Mouse (Mus musculus): ENCODE results near the gene Zfyve16. TPM values are rescaled to one million over a fixed set of nuclear protein-coding genes. Genes with fewer than 3 reads are reported as not detected.

Gene Zfyve16
- polyA plus RNA-seq, 1 experiment from 2014 or later = 11.1 TPM

DNA sequence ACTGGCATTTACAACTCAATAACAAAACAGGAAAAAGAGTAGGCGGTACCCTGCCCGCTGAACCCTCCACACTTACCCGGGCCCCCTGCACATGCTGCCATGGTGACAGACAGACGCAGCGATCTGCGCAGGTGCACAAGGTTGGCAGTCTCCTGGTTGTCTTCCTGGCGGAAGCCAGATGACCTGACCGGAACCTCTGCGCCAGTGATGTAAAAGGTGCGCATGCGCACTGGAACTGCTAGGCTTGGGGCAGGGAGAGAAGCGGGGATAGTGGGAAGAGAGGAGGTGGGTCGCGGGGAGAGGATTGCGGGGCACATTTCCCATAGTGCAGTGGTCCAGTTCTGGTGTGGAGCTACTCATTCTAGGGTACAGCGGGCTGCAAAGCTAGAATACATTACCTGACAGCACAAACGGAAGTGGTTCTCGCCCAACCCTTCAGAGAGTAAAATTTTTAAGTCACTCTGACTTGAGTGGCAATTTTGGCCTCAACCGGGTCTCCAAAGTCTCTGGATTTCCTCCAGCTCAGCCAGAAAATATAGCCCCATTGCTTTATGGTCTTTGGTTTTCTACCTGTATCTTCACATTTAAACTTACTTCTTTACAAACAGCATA lies 46.7 kb downstream of the Zfyve16 start, which contains the start of gene Fam151b:
Fam151b (minus strand) TSS at position 164 of the 612 bp plus-strand sequence.
- Histone ChIP-seq H3K4me3 (ENCODE audit: low read depth, low read length) (peak within 1 kb of the TSS; percentile 57), H3K9ac (ENCODE audit: low read depth, low read length) (peak within 1 kb of the TSS; percentile 66), H3K27ac (ENCODE audit: low read length) (peak within 1 kb of the TSS; percentile 81), H3K27me3 (ENCODE audit: control insufficient read depth, insufficient read depth, low read depth, low read length) (no peaks in the 10 kb centered on the region), H3K4me2 (ENCODE audit: low read length) (peak within 1 kb of the TSS; percentile 66), H3K4me1 (ENCODE audit: control insufficient read depth, insufficient read depth, low read length) (peaks cover 4% of the 10 kb centered on the region; the same call in 1 of the 2 replicates), H3K9me3 (replicated peaks; ENCODE audit: control insufficient read depth, low read length, poor library complexity, severe bottlenecking) (no peaks in the 10 kb centered on the region), H3K36me3 (ENCODE audit: control insufficient read depth, insufficient read depth, low read length) (no peaks in the 10 kb centered on the region)
- peak; percentile 100 for ATAC-seq
- WGBS = 5% methylated on average over 19 of the region's 19 CpGs

DNA sequence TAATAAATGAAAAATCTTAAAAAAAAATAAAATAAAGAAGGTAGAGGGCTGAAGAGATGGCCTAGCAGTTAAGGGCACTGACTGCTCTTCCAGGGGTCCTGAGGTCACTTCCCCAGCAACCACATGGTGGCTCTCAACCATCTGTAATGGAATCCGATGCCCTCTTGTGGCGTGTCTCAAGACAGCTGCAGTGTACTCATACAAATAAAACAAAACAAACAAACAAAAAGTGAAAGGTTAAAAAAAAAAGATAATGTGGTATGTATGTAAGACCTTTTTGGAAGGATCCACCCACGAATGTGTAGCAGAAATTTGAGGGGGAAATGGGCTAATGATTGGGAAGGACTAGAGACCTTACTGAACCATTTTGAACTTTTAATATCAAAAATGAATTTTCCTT lies 47.3 kb downstream of the Zfyve16 start:
- 5% methylated on average over 3 of the region's 3 CpGs for WGBS
- peak; percentile 73 for ATAC-seq
- no peaks in the 10 kb centered on the region for H3K27me3 ChIP-seq (ENCODE audit: control insufficient read depth, insufficient read depth, low read depth, low read length)
- H3K27ac ChIP-seq (ENCODE audit: low read length) = peak overlapping the region; percentile 81
- H3K9me3 ChIP-seq (replicated peaks; ENCODE audit: control insufficient read depth, low read length, poor library complexity, severe bottlenecking) = no peaks in the 10 kb centered on the region
- peaks cover 4% of the 10 kb centered on the region; the same call in 1 of the 2 replicates for H3K4me1 ChIP-seq (ENCODE audit: control insufficient read depth, insufficient read depth, low read length)
- H3K9ac ChIP-seq (ENCODE audit: low read depth, low read length) = peak overlapping the region; percentile 66; the same call in 1 of the 2 replicates
- H3K4me2 ChIP-seq (ENCODE audit: low read length) = peak overlapping the region; percentile 66
- no peaks in the 10 kb centered on the region for H3K36me3 ChIP-seq (ENCODE audit: control insufficient read depth, insufficient read depth, low read length)
- H3K4me3 ChIP-seq (ENCODE audit: low read depth, low read length) = peak overlapping the region; percentile 57

DNA sequence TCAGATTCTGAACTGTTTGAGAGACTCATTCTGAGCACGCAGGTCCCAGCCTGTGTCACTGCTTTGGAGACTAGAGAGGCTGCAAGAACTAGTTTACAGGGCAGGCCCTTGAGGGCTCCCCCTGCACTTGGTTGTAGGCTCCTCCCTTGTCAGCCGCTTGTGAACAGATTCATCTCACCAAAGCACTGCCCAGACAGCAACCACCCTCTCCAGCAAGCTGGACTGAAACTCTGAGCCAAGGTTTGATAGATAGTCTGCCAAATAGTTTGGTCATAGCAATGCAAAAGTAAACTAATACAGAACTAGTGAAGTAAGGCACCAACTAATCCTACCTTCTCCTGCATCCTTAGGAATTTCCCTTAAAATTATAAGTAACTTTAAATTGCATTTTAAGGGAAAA lies 60.5 kb downstream of the Zfyve16 start:
- Histone ChIP-seq H3K4me1 (ENCODE audit: control insufficient read depth, insufficient read depth, low read length) (no peaks in the 10 kb centered on the region), H3K4me3 (ENCODE audit: low read depth, low read length) (no peak overlapping the region), H3K27me3 (ENCODE audit: control insufficient read depth, insufficient read depth, low read depth, low read length) (no peaks in the 10 kb centered on the region), H3K4me2 (ENCODE audit: low read length) (no peak overlapping the region), H3K9me3 (replicated peaks; ENCODE audit: control insufficient read depth, low read length, poor library complexity, severe bottlenecking) (no peaks in the 10 kb centered on the region), H3K27ac (ENCODE audit: low read length) (no peak overlapping the region), H3K9ac (ENCODE audit: low read depth, low read length) (no peak overlapping the region), H3K36me3 (ENCODE audit: control insufficient read depth, insufficient read depth, low read length) (peaks cover 12% of the 10 kb centered on the region)
- ATAC-seq = no peak
- WGBS = 75% methylated on average over 2 of the region's 2 CpGs

DNA sequence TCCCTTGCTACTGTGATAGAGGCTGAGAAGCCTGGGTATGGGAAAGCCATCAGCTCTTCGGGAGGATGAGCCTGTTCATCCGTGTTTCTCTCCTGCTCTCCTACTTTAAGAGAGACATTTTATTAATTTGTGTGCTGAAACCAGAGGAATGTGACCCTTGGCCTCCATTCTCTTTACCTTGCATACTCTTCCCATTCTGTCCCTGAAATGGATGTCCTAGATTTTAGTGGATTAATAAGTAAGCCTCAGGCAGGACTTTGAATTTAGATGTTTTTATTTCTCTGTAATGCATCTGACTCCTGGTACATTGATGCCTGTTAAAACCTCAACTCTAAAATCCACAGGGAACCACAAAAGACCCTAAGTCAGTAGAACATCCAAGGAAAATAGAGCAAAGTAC lies 61.3 kb downstream of the Zfyve16 start:
- H3K27me3 ChIP-seq (ENCODE audit: control insufficient read depth, insufficient read depth, low read depth, low read length) = no peaks in the 10 kb centered on the region
- H3K27ac ChIP-seq (ENCODE audit: low read length) = no peak overlapping the region
- WGBS = 81% methylated on average over 2 of the region's 2 CpGs
- no peaks in the 10 kb centered on the region for H3K9me3 ChIP-seq (replicated peaks; ENCODE audit: control insufficient read depth, low read length, poor library complexity, severe bottlenecking)
- H3K9ac ChIP-seq (ENCODE audit: low read depth, low read length) = no peak overlapping the region
- H3K36me3 ChIP-seq (ENCODE audit: control insufficient read depth, insufficient read depth, low read length) = peaks cover 12% of the 10 kb centered on the region
- no peak for ATAC-seq
- H3K4me2 ChIP-seq (ENCODE audit: low read length) = no peak overlapping the region
- H3K4me3 ChIP-seq (ENCODE audit: low read depth, low read length) = no peak overlapping the region
- H3K4me1 ChIP-seq (ENCODE audit: control insufficient read depth, insufficient read depth, low read length) = no peaks in the 10 kb centered on the region

DNA sequence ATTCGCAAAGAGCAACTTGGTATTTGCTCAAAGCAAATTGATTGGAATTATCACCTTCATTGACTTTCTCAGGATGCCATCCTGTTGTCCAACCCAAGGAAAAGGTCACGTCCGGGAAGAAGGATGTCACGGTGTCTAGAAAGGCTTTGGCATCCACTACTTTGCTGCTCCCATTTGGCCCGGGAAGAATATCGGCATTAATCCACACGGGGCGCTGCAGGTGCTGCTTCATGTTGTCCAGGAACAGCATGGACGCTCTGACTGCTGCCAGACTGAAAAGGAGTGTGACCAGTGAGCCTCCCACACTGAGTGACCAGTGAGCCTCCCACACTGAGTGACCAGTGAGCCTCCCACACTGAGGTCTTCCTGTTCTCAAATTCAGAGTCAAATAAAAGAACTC lies 62.8 kb downstream of the Zfyve16 start:
- Histone ChIP-seq H3K27ac (ENCODE audit: low read length) (no peak overlapping the region), H3K4me3 (ENCODE audit: low read depth, low read length) (no peak overlapping the region), H3K4me1 (ENCODE audit: control insufficient read depth, insufficient read depth, low read length) (no peaks in the 10 kb centered on the region), H3K27me3 (ENCODE audit: control insufficient read depth, insufficient read depth, low read depth, low read length) (no peaks in the 10 kb centered on the region), H3K9me3 (replicated peaks; ENCODE audit: control insufficient read depth, low read length, poor library complexity, severe bottlenecking) (no peaks in the 10 kb centered on the region), H3K36me3 (ENCODE audit: control insufficient read depth, insufficient read depth, low read length) (peaks cover 12% of the 10 kb centered on the region), H3K9ac (ENCODE audit: low read depth, low read length) (no peak overlapping the region), H3K4me2 (ENCODE audit: low read length) (no peak overlapping the region)
- ATAC-seq = no peak
- WGBS = 75% methylated on average over 9 of the region's 9 CpGs

DNA sequence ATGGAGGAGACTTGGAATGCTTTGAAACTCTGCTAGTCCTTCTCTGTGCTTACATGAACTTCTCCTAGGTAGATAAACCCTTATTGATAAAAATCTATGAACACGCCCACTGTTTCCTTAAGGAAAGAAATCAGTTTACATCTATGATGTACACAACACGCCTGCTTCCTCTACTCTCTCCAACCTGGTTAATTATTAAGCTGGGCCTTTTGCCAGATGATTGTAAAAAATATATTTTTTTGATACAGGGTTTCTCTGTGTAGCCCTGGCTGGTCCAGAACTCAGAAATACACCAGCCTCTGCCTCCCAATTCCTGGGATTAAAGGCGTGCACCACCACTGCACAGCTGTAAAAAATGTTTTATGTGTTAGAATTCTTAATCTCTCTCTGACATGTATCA lies 66.0 kb downstream of the Zfyve16 start:
- H3K27me3 ChIP-seq (ENCODE audit: control insufficient read depth, insufficient read depth, low read depth, low read length) = no peaks in the 10 kb centered on the region
- WGBS = 87% methylated on average over 3 of the region's 3 CpGs
- H3K9me3 ChIP-seq (replicated peaks; ENCODE audit: control insufficient read depth, low read length, poor library complexity, severe bottlenecking) = no peaks in the 10 kb centered on the region

DNA sequence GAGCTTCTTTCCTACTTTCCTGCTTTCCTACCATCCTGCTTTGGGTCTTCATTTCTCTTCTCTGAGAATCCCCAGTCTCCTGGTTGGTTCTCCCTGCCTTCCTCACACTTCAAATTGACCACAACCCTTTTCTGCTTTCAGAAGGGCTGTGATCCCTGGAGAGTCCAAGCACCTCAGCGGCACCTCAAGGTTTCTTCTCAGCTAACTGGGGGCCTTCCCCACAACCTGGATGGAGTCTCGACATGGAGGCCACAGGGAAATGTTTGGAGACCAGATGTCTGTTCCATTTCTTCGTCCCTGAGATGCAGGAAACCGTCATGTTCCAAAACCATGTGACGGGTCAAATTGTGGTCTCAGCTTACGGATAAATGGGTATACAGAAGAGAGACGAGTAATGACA lies 83.8 kb downstream of the Zfyve16 start:
- no peak for ATAC-seq
- WGBS = 94% methylated on average over 7 of the region's 7 CpGs
- Histone ChIP-seq H3K4me3 (ENCODE audit: low read depth, low read length) (no peak overlapping the region), H3K27me3 (ENCODE audit: control insufficient read depth, insufficient read depth, low read depth, low read length) (no peaks in the 10 kb centered on the region), H3K9me3 (replicated peaks; ENCODE audit: control insufficient read depth, low read length, poor library complexity, severe bottlenecking) (no peaks in the 10 kb centered on the region), H3K36me3 (ENCODE audit: control insufficient read depth, insufficient read depth, low read length) (no peaks in the 10 kb centered on the region), H3K4me1 (ENCODE audit: control insufficient read depth, insufficient read depth, low read length) (no peaks in the 10 kb centered on the region), H3K4me2 (ENCODE audit: low read length) (no peak overlapping the region), H3K27ac (ENCODE audit: low read length) (no peak overlapping the region), H3K9ac (ENCODE audit: low read depth, low read length) (no peak overlapping the region)

More for the DNA sequence above, 66.0 kb downstream of the Zfyve16 start:
- no peak overlapping the region for H3K9ac ChIP-seq (ENCODE audit: low read depth, low read length)
- peaks cover 12% of the 10 kb centered on the region for H3K36me3 ChIP-seq (ENCODE audit: control insufficient read depth, insufficient read depth, low read length)
- no peak for ATAC-seq
- no peak overlapping the region for H3K4me3 ChIP-seq (ENCODE audit: low read depth, low read length)
- H3K4me2 ChIP-seq (ENCODE audit: low read length) = no peak overlapping the region
- H3K27ac ChIP-seq (ENCODE audit: low read length) = no peak overlapping the region
- H3K4me1 ChIP-seq (ENCODE audit: control insufficient read depth, insufficient read depth, low read length) = no peaks in the 10 kb centered on the region

GRCm38 (mm10) chr13:92440286-92440685 lies 90.4 kb downstream of the Zfyve16 start:
- no peak overlapping the region for H3K4me2 ChIP-seq (ENCODE audit: low read length)
- no peaks in the 10 kb centered on the region for H3K9me3 ChIP-seq (replicated peaks; ENCODE audit: control insufficient read depth, low read length, poor library complexity, severe bottlenecking)
- no peak for ATAC-seq
- H3K4me1 ChIP-seq (ENCODE audit: control insufficient read depth, insufficient read depth, low read length) = no peaks in the 10 kb centered on the region
- no peaks in the 10 kb centered on the region for H3K27me3 ChIP-seq (ENCODE audit: control insufficient read depth, insufficient read depth, low read depth, low read length)
- H3K36me3 ChIP-seq (ENCODE audit: control insufficient read depth, insufficient read depth, low read length) = peaks cover 12% of the 10 kb centered on the region
- H3K9ac ChIP-seq (ENCODE audit: low read depth, low read length) = no peak overlapping the region
- no peak overlapping the region for H3K4me3 ChIP-seq (ENCODE audit: low read depth, low read length)
- H3K27ac ChIP-seq (ENCODE audit: low read length) = no peak overlapping the region
- WGBS = 79% methylated on average over 13 of the region's 13 CpGs

DNA sequence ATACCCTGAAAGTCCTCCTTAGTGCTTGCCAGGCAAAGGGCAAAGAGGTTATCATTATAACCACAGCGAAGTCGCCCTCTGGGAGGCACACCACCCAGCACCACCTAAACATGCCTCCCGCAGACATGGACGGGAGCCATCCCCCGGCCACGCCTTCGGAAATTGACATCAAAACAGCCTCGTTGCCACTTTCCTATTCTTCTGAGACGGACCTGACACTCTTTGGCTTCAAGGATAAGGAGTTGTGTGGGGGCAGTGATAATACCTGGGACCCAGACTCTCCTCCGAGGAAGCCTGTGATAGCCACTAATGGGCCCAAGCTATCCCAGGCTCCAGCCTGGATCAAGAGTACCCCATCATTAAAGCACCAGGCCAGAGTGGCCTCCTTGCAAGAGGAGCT lies 92.0 kb downstream of the Zfyve16 start:
- H3K9ac ChIP-seq (ENCODE audit: low read depth, low read length) = no peak overlapping the region
- no peak for ATAC-seq
- H3K4me1 ChIP-seq (ENCODE audit: control insufficient read depth, insufficient read depth, low read length) = no peaks in the 10 kb centered on the region
- H3K27me3 ChIP-seq (ENCODE audit: control insufficient read depth, insufficient read depth, low read depth, low read length) = no peaks in the 10 kb centered on the region
- H3K27ac ChIP-seq (ENCODE audit: low read length) = no peak overlapping the region
- WGBS = 98% methylated on average over 10 of the region's 10 CpGs
- no peak overlapping the region for H3K4me2 ChIP-seq (ENCODE audit: low read length)
- H3K9me3 ChIP-seq (replicated peaks; ENCODE audit: control insufficient read depth, low read length, poor library complexity, severe bottlenecking) = no peaks in the 10 kb centered on the region
- H3K4me3 ChIP-seq (ENCODE audit: low read depth, low read length) = no peak overlapping the region
- H3K36me3 ChIP-seq (ENCODE audit: control insufficient read depth, insufficient read depth, low read length) = peaks cover 12% of the 10 kb centered on the region

All from midbrain, embryonic 16.5 days (tissue).